Mouse (Mus musculus) hindbrain, embryonic 13.5 days (tissue): ENCODE data around the gene Cd300lf. TPM values are rescaled to one million over a fixed set of nuclear protein-coding genes. Genes with fewer than 3 reads are reported as not detected.

Experiments
- ATAC-seq: fragments of 200-750 bp; cut with Nextera tagmentation; 2 replicates; pipeline ENCODE4 v1.8.0; 2017; ENCODE audit warnings: moderate TSS enrichment; ENCODE audit not compliant: low FRiP score
- H3K27ac ChIP-seq: fragments of 300-500 bp; sonication (generic); 2 replicates; pipeline ENCODE4 v1.5.1; 2015; ENCODE audit warnings: inconsistent platforms, mild to moderate bottlenecking, moderate library complexity
- H3K27me3 ChIP-seq: fragments of 300-500 bp; sonication (generic); 2 replicates; pipeline ENCODE4 v1.6.1; 2015; ENCODE audit warnings: mild to moderate bottlenecking, inconsistent platforms
- H3K36me3 ChIP-seq: fragments of 300-500 bp; sonication (generic); 2 replicates; pipeline ENCODE4 v1.6.1; 2015; ENCODE audit warnings: mild to moderate bottlenecking, inconsistent platforms
- H3K4me1 ChIP-seq: fragments of 300-500 bp; sonication (generic); replicated peaks from 2 replicates; pipeline ENCODE4 v1.6.1; 2015; ENCODE audit warnings: inconsistent platforms
- H3K4me2 ChIP-seq: fragments of 300-500 bp; sonication (generic); 2 replicates; pipeline ENCODE4 v1.6.1; 2015; ENCODE audit warnings: inconsistent platforms, mild to moderate bottlenecking, moderate library complexity
- H3K4me3 ChIP-seq: fragments of 300-500 bp; sonication (generic); 2 replicates; pipeline ENCODE4 v1.5.1; 2015; ENCODE audit warnings: mild to moderate bottlenecking, inconsistent platforms
- H3K9ac ChIP-seq: fragments of 300-500 bp; sonication (generic); 2 replicates; pipeline ENCODE4 v1.6.1; 2015; ENCODE audit warnings: mild to moderate bottlenecking, inconsistent platforms
- H3K9me3 ChIP-seq: fragments of 300-500 bp; sonication (generic); 2 replicates; pipeline ENCODE4 v1.6.1; 2016; ENCODE audit warnings: inconsistent platforms
- WGBS: fragments of 180-500 bp; shearing (Covaris S2); methylation state at CpG from one replicate; pipeline ENCODE4 v1.1.7; 2015; 5-methylcytosine and 5-hydroxymethylcytosine counted together
- polyA plus RNA-seq: library from polyadenylated mRNA; unstranded; fragments of >200 nt; fragmentation: Nextera tagmentation; extraction: Ambion mirVana; gene quantifications from 2 replicates; pipeline ENCODE4 v1.2.1, GENCODE M21; 2015

Gene Cd300lf
- polyA plus RNA-seq: 0.12 and 0.27 TPM in 2 replicates

- 86% methylated on average over 8 of the region's 8 CpGs for WGBS
- no peak within 1 kb of the TSS for H3K9ac ChIP-seq
- ATAC-seq: no peak
- H3K9me3 ChIP-seq: no peaks in the 10 kb centered on the region
- no peaks in the 10 kb centered on the region for H3K36me3 ChIP-seq
- 0 out of 2 replicates have a peak, but pooled peaks cover 4% of the 10 kb centered on the region for H3K27me3 ChIP-seq
- H3K4me3 ChIP-seq: no peak within 1 kb of the TSS
- no peaks in the 10 kb centered on the region for H3K4me1 ChIP-seq
- no peak within 1 kb of the TSS for H3K4me2 ChIP-seq
- no peak within 1 kb of the TSS for H3K27ac ChIP-seq
Measured at GRCm38 (mm10) chr11:115133800-115134199, at the start of gene Cd300lf. Gene Cd300lf (minus strand): TSS chr11:115133992.

- Histone ChIP-seq H3K4me2 (no peak overlapping the region), H3K36me3 (no peaks in the 10 kb centered on the region), H3K4me3 (no peak overlapping the region), H3K9me3 (no peaks in the 10 kb centered on the region), H3K27me3 (0 out of 2 replicates have a peak, but pooled peaks cover 3% of the 10 kb centered on the region), H3K4me1 (peaks cover 46% of the 10 kb centered on the region), H3K9ac (no peak overlapping the region; the same call in 1 of the 2 replicates), H3K27ac (no peak overlapping the region)
- 20% methylated on average over 12 of the region's 12 CpGs for WGBS
- ATAC-seq: no peak
Measured at GRCm38 (mm10) chr11:115181913-115182638, 48.3 kb upstream of the Cd300lf start.

DNA sequence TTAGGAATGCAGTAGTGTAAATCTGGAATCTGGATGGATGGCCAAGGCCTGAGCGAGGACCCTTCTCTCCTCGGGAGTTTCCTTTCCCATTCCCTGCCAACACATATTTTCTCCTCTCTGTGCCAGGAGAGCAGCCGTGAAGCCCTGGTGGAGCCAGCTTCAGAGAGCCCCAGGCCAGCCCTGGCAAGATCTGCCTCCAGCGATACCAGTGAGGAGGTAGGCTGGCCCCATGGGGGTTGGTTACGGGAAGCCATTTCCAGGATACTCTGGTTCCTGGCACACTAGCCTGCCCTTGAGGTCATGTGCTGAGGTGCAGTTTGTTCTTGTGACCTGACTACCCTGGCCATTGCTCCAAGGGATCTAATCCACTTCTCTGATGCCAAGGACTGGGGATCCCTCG is 46.1 kb upstream of the Cd300lf start:
- Histone ChIP-seq H3K9ac (no peak overlapping the region), H3K9me3 (no peaks in the 10 kb centered on the region), H3K4me3 (no peak overlapping the region), H3K4me2 (no peak overlapping the region), H3K36me3 (no peaks in the 10 kb centered on the region), H3K27me3 (0 out of 2 replicates have a peak, but pooled peaks cover 5% of the 10 kb centered on the region), H3K27ac (peak overlapping the region; percentile 60), H3K4me1 (peaks cover 57% of the 10 kb centered on the region)
- no peak for ATAC-seq
- WGBS: 81% methylated on average over 6 of the region's 6 CpGs

GRCm38 (mm10) chr11:115179191-115179590 is 45.4 kb upstream of the Cd300lf start:
- Histone ChIP-seq H3K9ac (no peak overlapping the region; the same call in 1 of the 2 replicates), H3K4me1 (peaks cover 64% of the 10 kb centered on the region), H3K9me3 (no peaks in the 10 kb centered on the region), H3K36me3 (no peaks in the 10 kb centered on the region), H3K4me2 (no peak overlapping the region), H3K27ac (peak overlapping the region; percentile 60; the same call in 1 of the 2 replicates), H3K27me3 (peaks cover 12% of the 10 kb centered on the region; the same call in 1 of the 2 replicates), H3K4me3 (no peak overlapping the region)
- ATAC-seq: peak; percentile 57; the same call in 1 of the 2 replicates
- 64% methylated on average over 6 of the region's 6 CpGs for WGBS

DNA sequence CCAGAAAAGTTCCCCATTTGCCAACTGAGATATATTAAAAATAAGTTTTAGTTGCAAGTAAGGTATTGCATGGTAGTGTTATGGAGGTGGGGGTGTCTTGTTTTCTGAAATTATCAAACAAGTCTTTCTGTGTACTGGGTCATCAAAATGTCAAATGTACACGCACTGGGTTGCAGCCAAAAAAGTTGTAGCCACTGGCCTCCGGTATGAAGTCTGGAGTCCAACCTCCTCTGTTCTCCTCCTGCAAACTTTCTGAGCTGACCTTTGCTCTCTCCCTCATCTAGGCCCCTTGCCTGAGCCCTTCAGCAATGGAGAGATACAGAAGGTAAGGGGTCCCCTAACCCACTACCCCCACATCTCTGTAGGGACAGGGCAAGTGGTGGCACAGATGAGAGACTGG is 45.0 kb upstream of the Cd300lf start:
- H3K36me3 ChIP-seq: no peaks in the 10 kb centered on the region
- H3K27me3 ChIP-seq: peaks cover 16% of the 10 kb centered on the region
- peak overlapping the region; percentile 60; the same call in 1 of the 2 replicates for H3K27ac ChIP-seq
- no peaks in the 10 kb centered on the region for H3K9me3 ChIP-seq
- no peak overlapping the region for H3K4me3 ChIP-seq
- peaks cover 68% of the 10 kb centered on the region for H3K4me1 ChIP-seq
- H3K4me2 ChIP-seq: no peak overlapping the region
- ATAC-seq: no peak
- 85% methylated on average over 2 of the region's 2 CpGs for WGBS
- no peak overlapping the region; the same call in 1 of the 2 replicates for H3K9ac ChIP-seq

- Histone ChIP-seq H3K4me1 (peaks cover 79% of the 10 kb centered on the region), H3K9ac (peak overlapping the region; percentile 29)
- 34% methylated on average over 10 of the region's 10 CpGs for WGBS
Measured at GRCm38 (mm10) chr11:115177559-115178195, 43.9 kb upstream of the Cd300lf start.

GRCm38 (mm10) chr11:115176399-115177190 is 42.8 kb upstream of the Cd300lf start:
- Histone ChIP-seq H3K4me3 (no peak overlapping the region), H3K36me3 (no peaks in the 10 kb centered on the region), H3K9me3 (no peaks in the 10 kb centered on the region), H3K4me2 (no peak overlapping the region), H3K9ac (no peak overlapping the region; the same call in 1 of the 2 replicates), H3K4me1 (peaks cover 84% of the 10 kb centered on the region), H3K27me3 (peaks cover 36% of the 10 kb centered on the region), H3K27ac (peak overlapping the region; percentile 40)
- ATAC-seq: no peak
- 73% methylated on average over 24 of the region's 24 CpGs for WGBS

More at GRCm38 (mm10) chr11:115177559-115178195, 43.9 kb upstream of the Cd300lf start:
- Histone ChIP-seq H3K9me3 (no peaks in the 10 kb centered on the region), H3K4me3 (no peak overlapping the region), H3K27me3 (peaks cover 26% of the 10 kb centered on the region), H3K27ac (peak overlapping the region; percentile 40), H3K36me3 (no peaks in the 10 kb centered on the region), H3K4me2 (peak overlapping the region; percentile 13; the same call in 1 of the 2 replicates)
- ATAC-seq: peak; percentile 64

DNA sequence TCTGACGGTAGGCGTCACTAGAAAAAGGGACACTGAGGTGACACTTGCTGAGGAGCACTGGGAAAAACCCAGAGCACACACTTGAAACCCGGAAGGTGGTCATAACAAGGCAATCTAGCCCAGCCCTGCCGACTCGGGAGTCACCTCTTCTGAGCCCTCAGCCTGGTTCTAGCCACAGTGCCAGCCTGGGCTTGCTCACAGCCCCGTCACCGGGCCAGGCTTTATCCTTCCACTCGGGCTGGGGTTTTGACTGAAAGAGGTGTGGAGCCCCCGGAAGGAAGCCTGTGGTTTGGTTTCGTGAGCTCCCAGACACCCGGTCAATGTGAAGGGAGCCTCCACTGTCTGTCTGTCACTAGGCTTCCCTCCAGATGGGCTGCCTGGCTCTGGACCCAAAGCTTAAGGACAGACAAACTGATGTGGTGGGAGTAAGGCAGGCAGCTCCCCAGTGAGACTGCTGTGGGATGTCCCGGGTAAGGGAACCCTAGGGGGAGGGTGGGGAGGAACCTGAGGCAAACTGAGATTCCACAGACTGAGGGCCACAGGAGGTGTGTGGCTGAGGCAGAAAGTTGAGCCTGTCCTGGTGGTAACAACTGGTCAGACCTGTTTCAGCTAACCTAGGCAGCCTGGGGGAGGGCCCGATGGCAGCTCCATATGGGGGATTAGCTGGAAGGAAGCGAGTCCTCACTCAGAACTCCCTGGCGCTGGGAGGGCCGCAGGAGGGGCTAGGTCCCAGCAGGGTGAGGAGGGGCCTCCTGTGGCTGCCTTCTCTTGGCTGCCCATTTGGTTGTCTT is 40.0 kb upstream of the Cd300lf start:
- H3K27ac ChIP-seq: no peak overlapping the region
- H3K4me2 ChIP-seq: no peak overlapping the region
- H3K9ac ChIP-seq: no peak overlapping the region
- peaks cover 42% of the 10 kb centered on the region for H3K27me3 ChIP-seq
- H3K9me3 ChIP-seq: no peaks in the 10 kb centered on the region
- H3K36me3 ChIP-seq: no peaks in the 10 kb centered on the region
- ATAC-seq: no peak
- H3K4me1 ChIP-seq: peaks cover 79% of the 10 kb centered on the region
- WGBS: 18% methylated on average over 16 of the region's 16 CpGs
- no peak overlapping the region for H3K4me3 ChIP-seq

- Histone ChIP-seq H3K36me3 (no peaks in the 10 kb centered on the region), H3K9ac (peak overlapping the region; percentile 8; the same call in 1 of the 2 replicates), H3K9me3 (no peaks in the 10 kb centered on the region), H3K4me1 (peaks cover 70% of the 10 kb centered on the region), H3K4me3 (no peak overlapping the region), H3K27me3 (peaks cover 42% of the 10 kb centered on the region), H3K4me2 (0 out of 2 replicates have a peak overlapping the region, but pooled peaks have one; percentile 8), H3K27ac (no peak overlapping the region)
- WGBS: 22% methylated on average over 4 of the region's 4 CpGs
- 0 out of 2 replicates have a peak, but pooled peaks have one; percentile 19 for ATAC-seq
Measured at GRCm38 (mm10) chr11:115172825-115173287, 39.1 kb upstream of the Cd300lf start.

DNA sequence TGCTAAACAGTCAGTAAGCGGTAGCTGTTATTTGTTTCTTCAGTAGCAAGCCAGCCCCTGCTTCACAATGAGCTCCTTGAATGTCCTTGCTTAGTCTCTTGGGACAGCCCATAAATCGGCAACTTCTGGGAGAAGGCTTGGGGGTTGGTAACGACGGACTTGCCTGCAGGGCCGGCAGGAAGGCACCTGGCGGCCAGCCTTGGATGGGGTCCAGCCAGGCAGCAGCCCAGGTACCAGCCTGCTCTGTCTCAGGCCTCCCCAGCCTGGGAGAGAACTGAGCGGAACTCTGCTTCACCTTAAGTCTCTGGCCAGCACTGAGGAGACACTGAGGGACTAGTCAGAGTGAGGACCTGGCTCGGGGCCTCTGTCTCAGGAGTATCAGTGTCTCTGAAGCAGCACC is 37.3 kb upstream of the Cd300lf start:
- H3K4me2 ChIP-seq: no peak overlapping the region
- H3K27me3 ChIP-seq: peaks cover 45% of the 10 kb centered on the region
- no peak for ATAC-seq
- no peak overlapping the region for H3K9ac ChIP-seq
- H3K4me1 ChIP-seq: peaks cover 53% of the 10 kb centered on the region
- WGBS: 46% methylated on average over 8 of the region's 8 CpGs
- no peak overlapping the region for H3K27ac ChIP-seq
- no peaks in the 10 kb centered on the region for H3K9me3 ChIP-seq
- H3K36me3 ChIP-seq: no peaks in the 10 kb centered on the region
- no peak overlapping the region for H3K4me3 ChIP-seq

DNA sequence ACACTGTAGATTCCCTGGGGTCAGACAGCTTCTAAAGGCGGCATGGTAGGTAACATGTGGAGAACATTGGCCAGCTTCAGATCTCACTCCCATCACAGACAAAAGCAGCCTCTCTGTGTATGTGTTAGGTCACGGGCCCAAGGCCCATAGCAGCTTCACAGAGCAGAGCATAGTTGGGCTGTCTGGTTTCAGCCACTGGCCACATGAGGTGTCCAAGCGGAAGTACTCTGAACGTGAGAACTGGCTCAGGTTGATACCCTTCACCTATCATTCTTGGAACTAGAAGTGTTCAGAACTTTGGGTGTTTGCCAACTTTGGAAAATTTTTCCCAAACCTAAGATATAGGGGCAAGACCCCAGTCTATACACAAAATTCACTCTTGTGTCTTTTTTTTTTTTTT is 35.6 kb upstream of the Cd300lf start:
- Histone ChIP-seq H3K9me3 (no peaks in the 10 kb centered on the region), H3K9ac (no peak overlapping the region), H3K27me3 (peaks cover 56% of the 10 kb centered on the region), H3K4me1 (peaks cover 53% of the 10 kb centered on the region), H3K36me3 (no peaks in the 10 kb centered on the region), H3K27ac (no peak overlapping the region), H3K4me3 (no peak overlapping the region), H3K4me2 (no peak overlapping the region)
- no peak for ATAC-seq
- 86% methylated on average over 4 of the region's 4 CpGs for WGBS
